Mouse (Mus musculus): Measurements from ENCODE around the gene Parva. TPM values are rescaled to one million over a fixed set of nuclear protein-coding genes. Genes with fewer than 3 reads are reported as not detected.

The Parva gene
- polyA plus RNA-seq, 1 experiment from 2014 or later = 8.6 TPM

- no peaks in the 10 kb centered on the region for H3K36me3 ChIP-seq (replicated peaks; ENCODE audit: insufficient read depth, low read length)
- no peak overlapping the region for H3K9ac ChIP-seq (replicated peaks)
- WGBS (ENCODE audit: insufficient replicate concordance) = 51% methylated on average over 2 of the region's 2 CpGs
- no peak for DNase-seq
- H3K27me3 ChIP-seq (ENCODE audit: insufficient read depth, low read length) = no peaks in the 10 kb centered on the region
- no peak overlapping the region for H3K4me3 ChIP-seq (ENCODE audit: low read depth, low read length)
- no peak for TF ChIP-seq EP300 (IDR thresholded peaks at IDR 0.05; ENCODE audit: low read depth)
- no peak for TF ChIP-seq CTCF (IDR thresholded peaks at IDR 0.05; ENCODE audit: low read depth)
- H3K4me1 ChIP-seq (ENCODE audit: insufficient read depth) = no peaks in the 10 kb centered on the region
- H3K4me2 ChIP-seq (ENCODE audit: low read depth, low read length) = no peak overlapping the region
- no peaks in the 10 kb centered on the region for H3K9me3 ChIP-seq (ENCODE audit: low read length)
- ATAC-seq = no peak
- no peak overlapping the region for H3K27ac ChIP-seq (ENCODE audit: low read depth)
Measured at GRCm38 (mm10) chr7:112490825-112491224, 63.5 kb downstream of the Parva start.

- 82% methylated on average over 1 of the region's 1 CpGs for WGBS (ENCODE audit: insufficient replicate concordance)
- H3K4me1 ChIP-seq (ENCODE audit: insufficient read depth) = 0 out of 2 replicates have a peak, but pooled peaks cover 2% of the 10 kb centered on the region
- no peak overlapping the region for H3K9ac ChIP-seq (replicated peaks)
- H3K4me3 ChIP-seq (ENCODE audit: low read depth, low read length) = no peak overlapping the region
- H3K4me2 ChIP-seq (ENCODE audit: low read depth, low read length) = no peak overlapping the region
- H3K27me3 ChIP-seq (ENCODE audit: insufficient read depth, low read length) = no peaks in the 10 kb centered on the region
- no peaks in the 10 kb centered on the region for H3K9me3 ChIP-seq (ENCODE audit: low read length)
- ATAC-seq = no peak
- no peak for DNase-seq
- no peak for TF ChIP-seq EP300 (IDR thresholded peaks at IDR 0.05; ENCODE audit: low read depth)
- no peak overlapping the region for H3K27ac ChIP-seq (ENCODE audit: low read depth)
- H3K36me3 ChIP-seq (replicated peaks; ENCODE audit: insufficient read depth, low read length) = no peaks in the 10 kb centered on the region
Measured at GRCm38 (mm10) chr7:112491737-112492136, 64.4 kb downstream of the Parva start.

GRCm38 (mm10) chr7:112495950-112496349 lies 68.6 kb downstream of the Parva start:
- no peak overlapping the region for H3K4me2 ChIP-seq (ENCODE audit: low read depth, low read length)
- DNase-seq (no peak), ATAC-seq (no peak)
- WGBS (ENCODE audit: insufficient replicate concordance) = 59% methylated on average over 8 of the region's 8 CpGs
- peaks cover 13% of the 10 kb centered on the region; the same call in 1 of the 2 replicates for H3K4me1 ChIP-seq (ENCODE audit: insufficient read depth)
- H3K9ac ChIP-seq (replicated peaks) = no peak overlapping the region
- no peaks in the 10 kb centered on the region for H3K27me3 ChIP-seq (ENCODE audit: insufficient read depth, low read length)
- H3K36me3 ChIP-seq (replicated peaks; ENCODE audit: insufficient read depth, low read length) = no peaks in the 10 kb centered on the region
- TF ChIP-seq EP300 (IDR thresholded peaks at IDR 0.05; ENCODE audit: low read depth) = no peak
- TF ChIP-seq CTCF (IDR thresholded peaks at IDR 0.05; ENCODE audit: low read depth) = no peak
- H3K4me3 ChIP-seq (ENCODE audit: low read depth, low read length) = no peak overlapping the region
- no peaks in the 10 kb centered on the region for H3K9me3 ChIP-seq (ENCODE audit: low read length)
- H3K27ac ChIP-seq (ENCODE audit: low read depth) = peak overlapping the region; percentile 48

GRCm38 (mm10) chr7:112496921-112497320 lies 69.6 kb downstream of the Parva start:
- DNase-seq (no peak), ATAC-seq (peak; percentile 27; the same call in 1 of the 2 replicates)
- TF ChIP-seq EP300 (IDR thresholded peaks at IDR 0.05; ENCODE audit: low read depth) (no peak), CTCF (IDR thresholded peaks at IDR 0.05; ENCODE audit: low read depth) (no peak)
- Histone ChIP-seq H3K4me1 (ENCODE audit: insufficient read depth) (peaks cover 13% of the 10 kb centered on the region; the same call in 1 of the 2 replicates), H3K9ac (replicated peaks) (no peak overlapping the region), H3K4me3 (ENCODE audit: low read depth, low read length) (no peak overlapping the region), H3K9me3 (ENCODE audit: low read length) (no peaks in the 10 kb centered on the region), H3K27me3 (ENCODE audit: insufficient read depth, low read length) (no peaks in the 10 kb centered on the region), H3K4me2 (ENCODE audit: low read depth, low read length) (no peak overlapping the region), H3K36me3 (replicated peaks; ENCODE audit: insufficient read depth, low read length) (no peaks in the 10 kb centered on the region), H3K27ac (ENCODE audit: low read depth) (0 out of 2 replicates have a peak overlapping the region, but pooled peaks have one; percentile 16)
- 57% methylated on average over 7 of the region's 7 CpGs for WGBS (ENCODE audit: insufficient replicate concordance)

GRCm38 (mm10) chr7:112498591-112499301 lies 71.4 kb downstream of the Parva start:
- Histone ChIP-seq H3K9ac (replicated peaks) (no peak overlapping the region), H3K27me3 (ENCODE audit: insufficient read depth, low read length) (no peaks in the 10 kb centered on the region), H3K4me3 (ENCODE audit: low read depth, low read length) (no peak overlapping the region), H3K9me3 (ENCODE audit: low read length) (no peaks in the 10 kb centered on the region), H3K36me3 (replicated peaks; ENCODE audit: insufficient read depth, low read length) (no peaks in the 10 kb centered on the region), H3K4me1 (ENCODE audit: insufficient read depth) (peaks cover 18% of the 10 kb centered on the region), H3K27ac (ENCODE audit: low read depth) (no peak overlapping the region), H3K4me2 (ENCODE audit: low read depth, low read length) (no peak overlapping the region)
- DNase-seq (no peak), ATAC-seq (peak; percentile 50; the same call in 1 of the 2 replicates)
- WGBS (ENCODE audit: insufficient replicate concordance) = 56% methylated on average over 9 of the region's 9 CpGs
- no peak for TF ChIP-seq EP300 (IDR thresholded peaks at IDR 0.05; ENCODE audit: low read depth)
- TF ChIP-seq CTCF (IDR thresholded peaks at IDR 0.05; ENCODE audit: low read depth) = no peak

GRCm38 (mm10) chr7:112499453-112500133 lies 72.3 kb downstream of the Parva start:
- H3K4me2 ChIP-seq (ENCODE audit: low read depth, low read length) = no peak overlapping the region
- H3K9ac ChIP-seq (replicated peaks) = no peak overlapping the region
- no peaks in the 10 kb centered on the region for H3K36me3 ChIP-seq (replicated peaks; ENCODE audit: insufficient read depth, low read length)
- 44% methylated on average over 10 of the region's 10 CpGs for WGBS (ENCODE audit: insufficient replicate concordance)
- ATAC-seq (no peak), DNase-seq (no peak)
- H3K4me3 ChIP-seq (ENCODE audit: low read depth, low read length) = no peak overlapping the region
- no peaks in the 10 kb centered on the region for H3K9me3 ChIP-seq (ENCODE audit: low read length)
- H3K27ac ChIP-seq (ENCODE audit: low read depth) = no peak overlapping the region
- TF ChIP-seq EP300 (IDR thresholded peaks at IDR 0.05; ENCODE audit: low read depth) = no peak
- TF ChIP-seq CTCF (IDR thresholded peaks at IDR 0.05; ENCODE audit: low read depth) = no peak
- peaks cover 18% of the 10 kb centered on the region for H3K4me1 ChIP-seq (ENCODE audit: insufficient read depth)
- H3K27me3 ChIP-seq (ENCODE audit: insufficient read depth, low read length) = no peaks in the 10 kb centered on the region
